Mouse (Mus musculus): ENCODE measurements around the gene Bud13.

DNA sequence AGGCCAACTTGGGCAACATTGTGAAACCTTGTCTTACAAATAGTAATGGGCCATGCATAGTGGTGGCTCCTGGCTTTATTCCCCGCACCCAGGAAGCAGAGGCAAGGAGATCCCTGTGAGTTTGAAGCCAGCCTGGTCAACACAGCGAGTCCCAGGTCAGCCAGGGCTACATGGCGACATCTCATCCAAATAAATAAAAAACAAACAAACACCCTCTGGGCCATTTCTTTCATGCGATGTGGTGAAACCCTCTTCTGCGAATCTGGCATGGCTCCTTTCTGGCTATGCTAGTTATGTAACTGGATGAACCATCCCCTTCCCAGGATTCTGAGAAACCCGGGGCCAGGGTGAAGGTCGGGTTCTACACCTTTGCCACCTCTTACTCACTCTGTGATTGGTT, 26.6 kb upstream of the Bud13 start:
- TF ChIP-seq GATA1 (IDR thresholded peaks at IDR 0.05; ENCODE audit: borderline replicate concordance, low read length) (no peak), FLI1 (IDR thresholded peaks at IDR 0.05; ENCODE audit: low read length) (no peak)

Measured in megakaryocyte, embryonic 14.5 days (primary cell).